Mouse (Mus musculus) thymus, adult 2 months (tissue): Measurements from ENCODE around the gene Glt1d1.

ENCODE experiments used
- CTCF ChIP-seq: fragments of 200-500 bp; IDR thresholded peaks from 2 replicates; pipeline ENCODE4 v1.5.1; 2012; ENCODE audit warnings: mild to moderate bottlenecking, control low read depth, low read length, moderate library complexity, borderline replicate concordance; ENCODE audit not compliant: control insufficient read depth, poor library complexity, insufficient read depth; ENCODE audit errors: extremely low read depth
- POLR2A ChIP-seq: fragments of 200-500 bp; IDR thresholded peaks from 2 replicates; pipeline ENCODE4 v1.6.1; 2012; ENCODE audit warnings: mild to moderate bottlenecking, low read length, control low read depth, moderate library complexity; ENCODE audit not compliant: control insufficient read depth, poor library complexity, insufficient read depth; ENCODE audit errors: extremely low read depth

GRCm38 (mm10) chr5:127616151-127616550, 15.9 kb upstream of the Glt1d1 start:
- no peak for TF ChIP-seq CTCF
- no peak for TF ChIP-seq POLR2A
